Mouse (Mus musculus): ENCODE data around the gene Mrap.

DNA sequence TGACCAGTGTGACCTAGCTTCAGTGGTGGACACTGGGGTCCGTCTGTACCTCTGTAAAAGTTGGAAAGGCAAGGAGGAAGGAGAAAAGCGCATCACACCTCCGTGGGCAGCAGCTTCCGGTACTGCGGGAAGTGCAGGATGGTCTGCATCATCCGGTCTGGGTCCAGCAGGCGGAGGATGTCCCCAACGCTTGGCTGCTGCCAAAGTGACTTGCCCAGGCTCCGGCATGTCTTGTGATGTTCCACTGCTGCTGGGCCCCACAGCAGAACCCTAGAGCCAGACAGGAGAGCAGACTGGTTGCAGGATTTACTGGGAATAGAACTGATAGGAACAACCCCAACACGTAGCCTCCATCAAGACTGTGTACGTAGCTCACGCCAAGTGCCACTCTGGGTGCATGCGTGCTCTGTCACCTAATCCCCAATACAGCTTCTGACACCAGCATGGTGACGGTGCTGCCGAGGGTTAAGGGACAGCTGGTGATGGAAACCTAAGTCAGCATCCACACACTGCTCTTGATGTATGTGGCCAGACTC is 29.0 kb downstream of the Mrap start:
- no peak for TF ChIP-seq CTCF (IDR thresholded peaks at IDR 0.05; ENCODE audit: low read depth, low read length)
- no peak for TF ChIP-seq EP300 (IDR thresholded peaks at IDR 0.05; ENCODE audit: insufficient read depth, low read depth, low read length)
